Mouse (Mus musculus): ENCODE data around the gene Pcbp2.
A peak's percentile ranks its signal among the peaks of the same experiment; 100 is the strongest.

Pcbp2 gene

GRCm38 (mm10) chr15:102470183-102470604 lies at the start of gene Pcbp2:
Gene Pcbp2, plus strand, starts transcription at chr15:102470539.
- peak; percentile 98 for DNase-seq (ENCODE audit: low read depth, low spot score)

GRCm38 (mm10) chr15:102420986-102421385 lies 49.4 kb upstream of the Pcbp2 start:
- DNase-seq (ENCODE audit: low read depth, low spot score), result no peak

- DNase-seq (ENCODE audit: low read depth, low spot score), result peak; percentile 56
Observed at GRCm38 (mm10) chr15:102421437-102421836, 48.9 kb upstream of the Pcbp2 start.

- DNase-seq (ENCODE audit: low read depth, low spot score), result no peak
Observed at GRCm38 (mm10) chr15:102423602-102424240, 46.6 kb upstream of the Pcbp2 start.

- no peak for DNase-seq (ENCODE audit: low read depth, low spot score)
Observed at GRCm38 (mm10) chr15:102424657-102425056, 45.7 kb upstream of the Pcbp2 start.

GRCm38 (mm10) chr15:102426963-102427362 lies 43.4 kb upstream of the Pcbp2 start:
- no peak for DNase-seq (ENCODE audit: low read depth, low spot score)

- no peak for DNase-seq (ENCODE audit: low read depth, low spot score)
Observed at GRCm38 (mm10) chr15:102432046-102432445, 38.3 kb upstream of the Pcbp2 start.

- no peak for DNase-seq (ENCODE audit: low read depth, low spot score)
Observed at GRCm38 (mm10) chr15:102433173-102433572, 37.2 kb upstream of the Pcbp2 start.

GRCm38 (mm10) chr15:102442490-102442889 lies 27.8 kb upstream of the Pcbp2 start:
- DNase-seq (ENCODE audit: low read depth, low spot score), result peak; percentile 81

GRCm38 (mm10) chr15:102445146-102445545 lies 25.2 kb upstream of the Pcbp2 start, which contains the start of gene Amhr2:
Gene Amhr2, plus strand, starts transcription at chr15:102445367.
- DNase-seq (ENCODE audit: low read depth, low spot score), result no peak

GRCm38 (mm10) chr15:102446448-102446847 lies 23.9 kb upstream of the Pcbp2 start:
- DNase-seq (ENCODE audit: low read depth, low spot score), result no peak

GRCm38 (mm10) chr15:102449366-102449765 lies 21.0 kb upstream of the Pcbp2 start:
- no peak for DNase-seq (ENCODE audit: low read depth, low spot score)

- no peak for DNase-seq (ENCODE audit: low read depth, low spot score)
Observed at GRCm38 (mm10) chr15:102450928-102451327, 19.4 kb upstream of the Pcbp2 start.

GRCm38 (mm10) chr15:102451666-102452430 lies 18.5 kb upstream of the Pcbp2 start:
- no peak for DNase-seq (ENCODE audit: low read depth, low spot score)

- DNase-seq (ENCODE audit: low read depth, low spot score), result peak; percentile 30
Observed at GRCm38 (mm10) chr15:102455993-102456392, 14.3 kb upstream of the Pcbp2 start.

GRCm38 (mm10) chr15:102458050-102458736 lies 12.1 kb upstream of the Pcbp2 start:
- DNase-seq (ENCODE audit: low read depth, low spot score), result no peak

- DNase-seq (ENCODE audit: low read depth, low spot score), result peak; percentile 91
Observed at GRCm38 (mm10) chr15:102458904-102459317, 11.4 kb upstream of the Pcbp2 start, which contains the start of gene Prr13. Gene Prr13, plus strand, starts transcription at chr15:102459028.

- DNase-seq (ENCODE audit: low read depth, low spot score), result no peak
Observed at GRCm38 (mm10) chr15:102459381-102459780, 11.0 kb upstream of the Pcbp2 start.

GRCm38 (mm10) chr15:102459847-102460246 lies 10.5 kb upstream of the Pcbp2 start:
- no peak for DNase-seq (ENCODE audit: low read depth, low spot score)

GRCm38 (mm10) chr15:102460409-102460808 lies 9.9 kb upstream of the Pcbp2 start:
- no peak for DNase-seq (ENCODE audit: low read depth, low spot score)

GRCm38 (mm10) chr15:102460971-102461370 lies 9.4 kb upstream of the Pcbp2 start:
- DNase-seq (ENCODE audit: low read depth, low spot score), result no peak

- no peak for DNase-seq (ENCODE audit: low read depth, low spot score)
Observed at GRCm38 (mm10) chr15:102461430-102462075, 8.8 kb upstream of the Pcbp2 start.
